Mouse (Mus musculus): Measurements from ENCODE around the gene Zfp655.

Gene Zfp655

GRCm38 (mm10) chr5:145231367-145231871 is at the start of gene Zfp655:
Zfp655 (plus strand) TSS chr5:145231715.
- in situ Hi-C loops (cut with MboI, MseI): loop anchor here (5.0 kb wide), 1 partner anchor 39 kb away; the partner anchor contains the start of gene Atp5j2

- in situ Hi-C loops (cut with MboI, MseI): no loop called here
Observed at GRCm38 (mm10) chr5:145185244-145185643, 46.3 kb upstream of the Zfp655 start.

- in situ Hi-C loops (cut with MboI, MseI): no loop called here
Observed at GRCm38 (mm10) chr5:145189416-145189815, 42.1 kb upstream of the Zfp655 start.

DNA sequence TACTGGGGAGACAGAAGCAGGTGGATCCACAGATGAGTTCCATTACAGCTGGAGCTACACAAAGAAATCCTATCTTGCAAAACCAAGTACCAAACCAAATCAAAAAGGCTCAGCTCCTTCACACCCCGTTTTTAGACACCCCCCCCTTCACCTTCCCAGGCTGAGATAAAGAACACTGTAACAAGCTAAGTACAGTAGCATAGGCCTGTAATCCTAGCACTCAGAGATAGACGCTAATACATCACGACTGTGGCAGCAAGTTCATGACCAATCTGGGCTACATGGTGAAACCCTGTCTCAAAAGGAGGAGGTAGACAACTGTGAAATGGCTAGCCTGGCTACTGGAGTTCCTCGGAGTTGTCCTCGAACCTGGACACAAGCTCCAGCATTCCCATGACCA is 41.1 kb upstream of the Zfp655 start:
- in situ Hi-C loops (cut with MboI, MseI): loop anchor here (5.0 kb wide), 1 partner anchor 42 kb away; the partner anchor contains the start of gene Zfp655

DNA sequence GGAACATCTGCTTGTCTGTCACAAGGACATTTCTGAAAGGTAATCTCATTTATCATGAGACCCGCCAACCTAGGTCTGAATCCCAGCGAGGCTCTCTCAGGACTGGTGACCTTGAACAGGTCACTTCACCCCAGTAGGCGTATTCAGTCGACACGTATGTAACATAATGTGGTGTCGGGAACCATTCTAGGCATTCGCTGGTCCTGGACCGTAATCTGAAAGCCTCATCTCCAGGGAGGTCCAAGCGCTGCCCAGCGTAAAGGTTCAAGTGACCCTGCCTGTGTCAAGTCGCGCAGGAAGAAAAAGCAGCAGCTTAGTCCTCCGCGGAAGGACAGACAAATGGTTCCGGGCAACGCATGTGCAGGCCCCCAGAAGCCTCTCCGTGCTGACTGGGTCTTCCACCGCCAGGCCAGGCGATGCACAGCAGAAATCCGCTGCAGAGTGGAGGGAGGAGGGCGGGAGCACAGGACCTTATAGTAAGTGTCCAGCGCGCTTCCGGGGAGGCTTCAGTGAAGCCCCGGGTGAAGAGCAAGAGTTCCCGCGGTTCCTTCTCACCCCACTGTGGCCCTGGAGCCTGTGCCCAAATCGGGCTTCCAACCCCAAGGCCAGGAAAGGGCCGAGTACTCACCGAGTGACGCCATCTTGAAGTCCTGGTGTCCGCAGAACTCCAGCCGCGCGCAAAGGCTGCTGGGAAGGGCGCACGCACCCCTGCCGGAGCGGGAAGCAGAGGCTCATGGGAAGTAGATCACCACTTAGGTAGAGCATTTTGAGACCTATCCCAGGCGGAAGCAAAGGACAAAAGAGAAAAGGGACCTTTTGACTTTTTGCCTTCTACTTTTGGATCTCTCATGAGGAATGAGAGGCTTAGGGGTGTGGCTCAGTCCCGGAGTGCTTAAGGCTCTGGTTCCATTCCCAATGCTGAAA is 40.4 kb upstream of the Zfp655 start:
- in situ Hi-C loops (cut with MboI, MseI): loop anchor here (5.0 kb wide), 1 partner anchor 41 kb away; the partner anchor contains the start of gene Zfp655

DNA sequence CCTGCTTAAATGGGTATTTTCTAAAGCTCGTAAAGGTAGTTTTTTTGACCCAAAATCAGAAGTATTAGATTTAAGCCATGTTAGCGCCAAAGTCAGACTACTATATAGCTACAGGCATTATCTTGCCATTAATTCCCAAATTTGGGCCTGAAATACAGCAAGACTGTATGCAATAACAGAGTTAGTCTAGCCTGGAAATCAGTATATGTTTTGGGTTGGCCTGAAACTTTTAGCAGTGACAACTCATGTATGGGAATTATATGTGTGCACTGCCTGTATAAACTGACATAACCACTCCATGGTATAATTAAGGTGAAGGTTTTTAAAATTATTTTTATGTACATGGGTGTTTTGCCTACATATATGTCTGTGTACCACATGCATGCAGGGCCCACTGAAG is 39.6 kb upstream of the Zfp655 start, which contains the start of gene Atp5j2:
Gene Atp5j2, minus strand, starts transcription at position 101 of the 400 bp plus-strand sequence.
- in situ Hi-C loops (cut with MboI, MseI): loop anchor here (5.0 kb wide), 1 partner anchor 40 kb away; the partner anchor contains the start of gene Zfp655

DNA sequence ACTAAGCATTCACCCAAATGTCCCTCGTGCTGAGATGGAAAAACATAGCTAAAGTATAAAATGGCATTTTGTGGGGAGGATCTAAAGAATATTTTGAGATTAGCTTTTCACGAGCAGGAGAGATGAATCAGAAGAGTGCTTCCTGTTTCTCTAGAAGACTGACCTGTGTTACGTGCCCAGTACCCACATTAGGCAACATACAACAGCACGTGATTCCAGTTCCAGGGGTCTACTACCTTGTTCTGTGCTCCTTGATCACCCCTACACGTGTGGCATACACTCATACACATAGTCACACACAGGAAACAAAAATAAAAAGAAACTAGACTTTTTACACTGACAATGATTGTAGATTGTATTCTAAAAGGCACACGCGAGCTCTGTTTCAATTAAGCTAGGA is 31.1 kb upstream of the Zfp655 start:
- in situ Hi-C loops (cut with MboI, MseI): loop anchor here (25.0 kb wide), 1 partner anchor 1587 kb away; the partner anchor contains the start of gene Usp12

GRCm38 (mm10) chr5:145201321-145201991 is 30.1 kb upstream of the Zfp655 start, which contains the start of gene Zkscan14:
Zkscan14 (minus strand) TSS chr5:145201868.
- in situ Hi-C loops (cut with MboI, MseI): loop anchor here (25.0 kb wide), 1 partner anchor 1586 kb away; the partner anchor contains the start of gene Usp12

GRCm38 (mm10) chr5:145202446-145202845 is 29.1 kb upstream of the Zfp655 start:
- in situ Hi-C loops (cut with MboI, MseI): loop anchor here (25.0 kb wide), 1 partner anchor 1585 kb away; the partner anchor contains the start of gene Usp12

DNA sequence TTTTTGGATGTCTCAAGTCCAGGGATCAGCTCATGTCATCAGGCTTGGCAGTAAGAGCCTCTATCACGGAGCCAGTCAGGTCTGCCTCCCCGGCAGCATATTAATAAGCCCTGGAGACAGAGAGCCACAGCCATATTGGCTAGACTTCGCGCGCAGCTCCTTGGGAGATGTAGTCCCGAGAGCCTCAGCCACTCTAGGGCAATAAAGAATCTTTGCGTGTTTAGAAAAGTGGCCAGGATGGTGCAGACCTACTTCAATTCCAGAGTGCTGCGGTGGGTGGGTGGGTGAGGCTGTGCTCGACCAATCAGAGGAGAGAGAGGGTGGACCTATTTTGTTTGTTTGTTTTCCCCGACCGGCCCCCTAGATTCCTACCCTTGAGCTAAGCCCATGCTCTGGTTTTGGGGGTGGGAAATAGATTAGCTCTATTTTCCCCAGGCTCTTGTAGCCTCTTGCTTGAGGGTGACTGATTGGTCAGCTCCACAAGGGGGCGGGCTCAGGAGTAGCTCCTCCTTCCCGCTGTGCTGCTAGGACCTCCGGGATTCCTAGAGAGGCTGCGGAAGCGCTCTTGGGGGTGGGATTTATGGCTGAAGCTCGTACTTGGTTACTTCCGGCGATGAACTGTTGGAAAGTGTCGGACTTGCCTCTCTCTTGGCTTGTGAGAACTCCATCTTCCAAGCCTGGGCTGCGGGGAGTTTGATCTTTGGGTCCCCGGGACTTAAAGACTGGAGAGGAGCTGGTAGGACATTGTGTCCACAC is 27.4 kb upstream of the Zfp655 start, which contains the start of gene Zkscan5:
Gene Zkscan5, plus strand, starts transcription at position 627 of the 756 bp plus-strand sequence.
- in situ Hi-C loops (cut with MboI, MseI): loop anchor here (25.0 kb wide), 1 partner anchor 1583 kb away; the partner anchor contains the start of gene Usp12

- in situ Hi-C loops (cut with MboI, MseI): loop anchor here (25.0 kb wide), 1 partner anchor 1582 kb away; the partner anchor contains the start of gene Usp12
Observed at GRCm38 (mm10) chr5:145205041-145205440, 26.5 kb upstream of the Zfp655 start.

GRCm38 (mm10) chr5:145207385-145207784 is 24.1 kb upstream of the Zfp655 start:
- in situ Hi-C loops (cut with MboI, MseI): loop anchor here (25.0 kb wide), 1 partner anchor 1580 kb away; the partner anchor contains the start of gene Usp12

DNA sequence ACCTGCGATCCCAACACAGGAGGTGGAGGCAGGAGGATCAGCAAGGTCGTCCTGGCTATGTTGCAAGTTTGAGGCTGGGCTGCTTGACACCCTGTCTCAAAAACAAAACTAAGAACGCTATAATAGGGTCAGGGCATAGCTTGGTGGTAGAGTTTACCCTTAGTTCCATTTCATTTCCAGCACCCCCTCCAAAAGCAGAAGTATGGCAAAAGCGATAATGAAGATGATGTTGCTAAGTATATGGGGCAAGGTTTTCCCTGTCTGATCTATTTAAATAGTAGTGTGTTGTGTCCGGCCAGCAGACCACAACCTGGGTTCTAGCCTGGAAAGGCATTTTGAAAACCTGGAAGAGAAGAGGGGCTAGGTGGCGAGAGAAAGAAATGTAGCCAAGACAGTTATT is 23.6 kb upstream of the Zfp655 start:
- in situ Hi-C loops (cut with MboI, MseI): loop anchor here (25.0 kb wide), 1 partner anchor 1579 kb away; the partner anchor contains the start of gene Usp12

DNA sequence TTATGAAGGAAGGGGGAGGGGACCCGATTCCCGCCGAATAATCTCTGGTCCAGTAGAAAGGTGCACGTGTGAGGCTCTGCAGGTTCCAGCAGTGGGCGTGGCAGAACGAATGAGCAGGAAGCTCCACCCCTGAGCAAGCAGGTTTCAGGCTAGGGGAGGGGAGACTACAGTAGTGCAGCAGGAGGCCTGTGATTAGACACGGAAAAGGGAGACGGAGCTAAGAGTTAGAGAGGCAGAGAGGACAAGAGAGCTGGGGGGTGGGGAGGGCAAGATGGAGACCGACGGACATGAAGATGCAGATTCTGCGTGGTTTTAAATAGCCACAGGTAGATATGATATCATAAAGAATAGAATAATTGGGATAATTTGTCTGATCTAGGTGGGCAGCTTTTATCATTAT is 23.1 kb upstream of the Zfp655 start:
- in situ Hi-C loops (cut with MboI, MseI): loop anchor here (25.0 kb wide), 1 partner anchor 1579 kb away; the partner anchor contains the start of gene Usp12

DNA sequence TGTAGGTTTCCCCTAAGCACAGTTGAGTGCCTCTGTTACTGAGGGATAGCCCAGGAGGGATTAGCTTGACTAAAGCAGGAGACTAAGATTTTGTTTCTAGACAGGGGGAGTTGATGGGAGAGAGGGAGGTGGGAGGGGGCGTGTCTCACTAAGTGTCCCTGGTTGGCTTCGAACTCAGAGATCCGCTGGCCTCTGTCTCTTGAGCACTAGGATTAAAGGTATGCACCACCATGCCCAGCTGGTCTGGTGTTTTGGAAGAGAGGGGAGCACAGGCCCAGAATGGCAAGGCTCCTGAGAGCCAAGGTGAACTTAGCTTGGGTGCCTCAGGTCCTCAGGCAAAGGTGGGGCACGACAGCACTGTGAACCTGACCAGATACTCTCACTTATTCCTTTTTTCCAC is 20.2 kb upstream of the Zfp655 start:
- in situ Hi-C loops (cut with MboI, MseI): loop anchor here (25.0 kb wide), 1 partner anchor 1576 kb away; the partner anchor contains the start of gene Usp12

- in situ Hi-C loops (cut with MboI, MseI): loop anchor here (25.0 kb wide), 1 partner anchor 1575 kb away; the partner anchor contains the start of gene Usp12
Observed at GRCm38 (mm10) chr5:145212216-145212615, 19.3 kb upstream of the Zfp655 start.

GRCm38 (mm10) chr5:145213505-145213904 is 18.0 kb upstream of the Zfp655 start:
- in situ Hi-C loops (cut with MboI, MseI): loop anchor here (25.0 kb wide), 1 partner anchor 1574 kb away; the partner anchor contains the start of gene Usp12

GRCm38 (mm10) chr5:145214679-145215078 is 16.8 kb upstream of the Zfp655 start:
- in situ Hi-C loops (cut with MboI, MseI): loop anchor here (25.0 kb wide), 1 partner anchor 1573 kb away; the partner anchor contains the start of gene Usp12

- in situ Hi-C loops (cut with MboI, MseI): loop anchor here (25.0 kb wide), 1 partner anchor 1570 kb away; the partner anchor contains the start of gene Usp12
Observed at GRCm38 (mm10) chr5:145217746-145218145, 13.8 kb upstream of the Zfp655 start.

DNA sequence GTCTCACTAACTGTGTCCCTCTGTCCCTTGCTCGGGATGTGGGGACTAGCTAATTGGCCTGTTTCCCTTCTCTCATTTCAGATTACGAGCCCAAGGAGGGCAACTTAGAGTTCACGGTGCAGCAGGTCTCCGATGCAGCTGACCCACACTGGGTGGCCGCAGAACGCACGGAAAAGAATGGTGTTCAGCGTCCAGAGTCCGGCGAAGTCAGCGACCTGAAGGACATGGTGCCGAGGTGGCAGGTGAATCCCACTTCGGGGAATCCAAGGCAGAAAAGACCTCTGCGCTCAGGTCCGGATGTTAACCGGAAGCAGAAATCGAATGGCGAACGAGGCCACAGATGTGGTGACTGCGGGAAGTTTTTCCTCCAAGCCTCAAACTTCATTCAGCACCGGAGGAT is 13.3 kb upstream of the Zfp655 start:
- in situ Hi-C loops (cut with MboI, MseI): loop anchor here (25.0 kb wide), 1 partner anchor 1569 kb away; the partner anchor contains the start of gene Usp12
